Mouse (Mus musculus) limb, embryonic 13.5 days (tissue): Measurements from ENCODE around the gene Ccdc24. TPM values are rescaled to one million over a fixed set of nuclear protein-coding genes. Genes with fewer than 3 reads are reported as not detected.

Source experiments
- ATAC-seq: fragments of 200-750 bp; cut with Nextera tagmentation; 2 replicates; pipeline ENCODE4 v1.8.0; 2017; ENCODE audit warnings: low read depth, moderate number of reproducible peaks, moderate TSS enrichment; ENCODE audit not compliant: low FRiP score
- H3K27ac ChIP-seq: fragments of 300-500 bp; sonication (generic); 2 replicates; pipeline ENCODE4 v1.5.1; 2015; ENCODE audit warnings: inconsistent platforms, mild to moderate bottlenecking, moderate library complexity
- H3K27me3 ChIP-seq: fragments of 300-500 bp; sonication (generic); 2 replicates; pipeline ENCODE4 v1.6.1; 2015; ENCODE audit warnings: mild to moderate bottlenecking, inconsistent platforms
- H3K36me3 ChIP-seq: fragments of 300-500 bp; sonication (generic); 2 replicates; pipeline ENCODE4 v1.6.1; 2015; ENCODE audit warnings: inconsistent platforms, mild to moderate bottlenecking, moderate library complexity
- H3K4me1 ChIP-seq: fragments of 300-500 bp; sonication (generic); 2 replicates; pipeline ENCODE4 v1.6.1; 2015; ENCODE audit warnings: inconsistent platforms
- H3K4me2 ChIP-seq: fragments of 300-500 bp; sonication (generic); replicated peaks from 2 replicates; pipeline ENCODE4 v1.6.1; 2015; ENCODE audit warnings: inconsistent platforms, mild to moderate bottlenecking, moderate library complexity
- H3K4me3 ChIP-seq: fragments of 300-500 bp; sonication (generic); 2 replicates; pipeline ENCODE4 v1.5.1; 2015; ENCODE audit warnings: moderate library complexity, mild to moderate bottlenecking, inconsistent platforms
- H3K9ac ChIP-seq: fragments of 300-500 bp; sonication (generic); 2 replicates; pipeline ENCODE4 v1.6.1; 2015; ENCODE audit warnings: mild to moderate bottlenecking, inconsistent platforms
- H3K9me3 ChIP-seq: fragments of 300-500 bp; sonication (generic); 2 replicates; pipeline ENCODE4 v1.6.1; 2016; ENCODE audit warnings: inconsistent platforms
- WGBS: fragments of 180-500 bp; shearing (Covaris S2); methylation state at CpG from one replicate; pipeline ENCODE4 v1.1.7; 2015; 5-methylcytosine and 5-hydroxymethylcytosine counted together
- polyA plus RNA-seq: library from polyadenylated mRNA; unstranded; fragments of >200 nt; fragmentation: Nextera tagmentation; extraction: Ambion mirVana; gene quantifications from 2 replicates; pipeline ENCODE4 v1.2.1, GENCODE M21; 2015

The Ccdc24 gene
- polyA plus RNA-seq, 1 experiment from 2014 or later, result 1.3 TPM

DNA sequence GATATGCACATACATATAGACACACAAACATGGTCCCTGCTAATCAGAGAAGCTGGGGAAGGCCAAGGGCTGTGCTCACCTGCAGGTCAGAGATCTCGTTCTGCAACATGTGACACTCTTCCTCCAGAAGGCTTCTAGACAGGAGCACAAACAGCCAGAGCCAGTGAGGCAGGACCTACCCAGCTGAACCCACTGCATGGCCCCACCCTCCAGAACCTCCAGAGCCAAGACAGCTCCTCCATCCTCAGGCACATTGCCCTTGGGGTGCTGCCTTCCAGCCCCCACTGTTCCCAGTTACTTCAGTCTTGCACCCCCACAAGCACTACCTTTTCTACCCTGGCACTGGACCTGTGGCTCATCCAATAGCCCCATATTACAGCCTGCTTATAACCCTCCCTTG lies 1.9 kb downstream of the Ccdc24 start:
- Histone ChIP-seq H3K4me2 (no peak overlapping the region), H3K9ac (no peak overlapping the region), H3K27ac (no peak overlapping the region), H3K27me3 (no peaks in the 10 kb centered on the region), H3K4me3 (no peak overlapping the region), H3K36me3 (peaks cover 32% of the 10 kb centered on the region), H3K4me1 (peaks cover 26% of the 10 kb centered on the region), H3K9me3 (no peaks in the 10 kb centered on the region)
- no peak for ATAC-seq
- 53% methylated on average over 1 of the region's 1 CpGs for WGBS

DNA sequence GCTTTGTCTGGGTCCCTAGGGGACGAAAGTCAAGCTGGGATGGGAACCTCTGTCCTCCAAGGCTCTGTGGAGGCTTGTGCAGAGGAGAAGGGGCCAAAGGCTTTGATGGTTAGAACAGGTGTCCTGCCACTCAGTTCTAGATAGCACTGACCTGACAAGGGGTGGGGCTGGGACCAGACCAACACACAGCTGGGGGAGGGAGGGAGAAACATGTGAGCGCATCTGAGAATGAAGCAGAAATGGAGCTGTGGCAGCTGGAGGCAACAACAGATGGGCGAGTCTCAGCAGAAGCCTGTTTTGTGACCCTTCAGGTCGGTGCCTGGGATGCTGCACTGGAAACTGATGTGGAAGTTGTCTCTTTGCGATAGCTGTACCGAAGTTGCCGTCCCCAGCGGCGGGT lies 3.0 kb downstream of the Ccdc24 start:
- Histone ChIP-seq H3K4me3 (no peak overlapping the region), H3K27me3 (no peaks in the 10 kb centered on the region), H3K4me1 (peaks cover 26% of the 10 kb centered on the region), H3K36me3 (peaks cover 29% of the 10 kb centered on the region), H3K9me3 (no peaks in the 10 kb centered on the region), H3K4me2 (no peak overlapping the region), H3K9ac (no peak overlapping the region), H3K27ac (no peak overlapping the region)
- WGBS, result 59% methylated on average over 9 of the region's 9 CpGs
- peak; percentile 9; the same call in 1 of the 2 replicates for ATAC-seq

DNA sequence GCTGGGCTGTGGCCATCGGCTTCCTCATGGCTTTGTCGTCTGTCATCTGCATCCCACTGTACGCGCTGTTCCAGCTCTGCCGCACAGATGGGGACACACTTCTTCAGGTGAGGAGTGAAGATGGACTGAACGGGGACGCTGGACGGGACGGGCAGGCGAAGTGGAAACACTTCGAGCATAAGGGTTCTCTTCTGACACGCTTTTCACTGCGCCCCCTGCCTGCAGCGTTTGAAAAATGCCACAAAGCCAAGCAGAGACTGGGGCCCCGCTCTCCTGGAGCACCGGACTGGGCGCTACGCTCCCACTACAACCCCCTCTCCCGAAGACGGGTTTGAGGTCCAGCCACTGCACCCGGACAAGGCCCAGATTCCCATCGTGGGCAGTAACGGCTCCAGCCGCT lies 4.5 kb downstream of the Ccdc24 start:
- H3K4me2 ChIP-seq, result peak overlapping the region; percentile 35; the same call in 1 of the 2 replicates
- H3K27ac ChIP-seq, result no peak overlapping the region
- ATAC-seq, result no peak
- no peak overlapping the region for H3K9ac ChIP-seq
- peaks cover 25% of the 10 kb centered on the region for H3K4me1 ChIP-seq
- H3K27me3 ChIP-seq, result no peaks in the 10 kb centered on the region
- peaks cover 22% of the 10 kb centered on the region for H3K36me3 ChIP-seq
- peak overlapping the region; percentile 10; the same call in 1 of the 2 replicates for H3K4me3 ChIP-seq
- WGBS, result 17% methylated on average over 24 of the region's 24 CpGs
- no peaks in the 10 kb centered on the region for H3K9me3 ChIP-seq

GRCm38 (mm10) chr4:117867000-117867399 lies 5.4 kb downstream of the Ccdc24 start:
- no peak overlapping the region for H3K27ac ChIP-seq
- H3K9ac ChIP-seq, result no peak overlapping the region
- 81% methylated on average over 6 of the region's 6 CpGs for WGBS
- H3K36me3 ChIP-seq, result peaks cover 22% of the 10 kb centered on the region
- ATAC-seq, result no peak
- no peak overlapping the region for H3K4me2 ChIP-seq
- H3K27me3 ChIP-seq, result no peaks in the 10 kb centered on the region
- H3K4me1 ChIP-seq, result peaks cover 17% of the 10 kb centered on the region
- no peak overlapping the region for H3K4me3 ChIP-seq
- no peaks in the 10 kb centered on the region for H3K9me3 ChIP-seq

GRCm38 (mm10) chr4:117866083-117866482 lies 6.3 kb downstream of the Ccdc24 start:
- Histone ChIP-seq H3K9me3 (no peaks in the 10 kb centered on the region), H3K4me2 (no peak overlapping the region), H3K27me3 (no peaks in the 10 kb centered on the region), H3K9ac (no peak overlapping the region), H3K27ac (no peak overlapping the region; the same call in 1 of the 2 replicates), H3K36me3 (peaks cover 22% of the 10 kb centered on the region), H3K4me3 (no peak overlapping the region), H3K4me1 (peaks cover 13% of the 10 kb centered on the region)
- peak; percentile 17; the same call in 1 of the 2 replicates for ATAC-seq
- WGBS, result 53% methylated on average over 9 of the region's 9 CpGs

- Histone ChIP-seq H3K4me2 (no peak overlapping the region), H3K9ac (no peak overlapping the region), H3K9me3 (no peaks in the 10 kb centered on the region), H3K27ac (no peak overlapping the region), H3K4me1 (peaks cover 9% of the 10 kb centered on the region), H3K4me3 (no peak overlapping the region), H3K27me3 (no peaks in the 10 kb centered on the region), H3K36me3 (peaks cover 24% of the 10 kb centered on the region)
- no peak for ATAC-seq
- WGBS, result 37% methylated on average over 4 of the region's 4 CpGs
Measured at GRCm38 (mm10) chr4:117862823-117863222, 9.5 kb downstream of the Ccdc24 start.

DNA sequence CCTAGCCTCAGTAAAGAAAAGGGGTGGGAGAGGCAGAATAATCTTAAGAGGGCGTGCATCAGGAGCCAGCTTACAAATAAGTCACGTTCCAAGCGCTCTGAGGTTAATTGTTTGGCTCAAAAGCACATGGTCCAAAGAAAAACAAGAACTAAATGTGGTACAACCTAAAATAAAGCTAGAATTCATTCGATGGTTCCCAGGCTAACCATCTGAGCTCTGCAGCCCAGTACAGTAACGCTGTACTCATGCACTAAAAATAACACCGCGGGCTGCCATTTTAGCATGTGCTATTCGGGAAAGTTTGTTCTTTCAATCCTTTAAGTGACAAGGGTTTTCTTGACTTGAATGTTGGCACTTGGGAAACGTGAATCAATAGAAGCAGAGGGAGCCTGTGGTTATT lies 11.8 kb downstream of the Ccdc24 start:
- no peaks in the 10 kb centered on the region for H3K27me3 ChIP-seq
- H3K27ac ChIP-seq, result no peak overlapping the region
- no peak for ATAC-seq
- H3K36me3 ChIP-seq, result peaks cover 45% of the 10 kb centered on the region
- 86% methylated on average over 9 of the region's 9 CpGs for WGBS
- no peak overlapping the region for H3K4me2 ChIP-seq
- H3K4me3 ChIP-seq, result no peak overlapping the region
- H3K9me3 ChIP-seq, result no peaks in the 10 kb centered on the region
- H3K9ac ChIP-seq, result no peak overlapping the region
- peaks cover 3% of the 10 kb centered on the region for H3K4me1 ChIP-seq

DNA sequence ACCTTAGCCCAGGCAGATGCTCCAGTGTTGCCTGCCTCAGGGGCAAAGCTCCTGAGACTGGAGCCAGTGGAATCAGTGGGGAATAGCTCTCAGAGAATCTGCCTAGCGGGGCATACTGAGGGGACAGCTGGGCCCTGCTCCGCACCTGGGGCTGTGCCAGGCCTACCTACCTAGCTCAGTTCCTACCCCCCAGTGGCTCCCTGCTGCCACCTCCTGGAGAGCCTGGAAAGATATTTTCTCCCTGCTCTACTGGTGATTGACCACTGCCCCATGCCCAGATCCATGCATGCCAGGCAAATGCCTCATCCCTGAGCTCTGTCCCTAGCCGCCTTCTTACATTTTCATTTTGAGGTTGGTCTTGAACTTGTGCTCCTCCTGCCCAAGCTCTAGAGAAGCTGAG lies 13.6 kb downstream of the Ccdc24 start:
- ATAC-seq, result 0 out of 2 replicates have a peak, but pooled peaks have one; percentile 37
- no peak overlapping the region for H3K4me3 ChIP-seq

GRCm38 (mm10) chr4:117855146-117855545 lies 17.2 kb downstream of the Ccdc24 start:
- Histone ChIP-seq H3K4me2 (no peak overlapping the region), H3K27me3 (no peaks in the 10 kb centered on the region), H3K4me1 (peaks cover 10% of the 10 kb centered on the region), H3K9ac (no peak overlapping the region), H3K27ac (no peak overlapping the region), H3K9me3 (no peaks in the 10 kb centered on the region), H3K4me3 (no peak overlapping the region), H3K36me3 (peaks cover 32% of the 10 kb centered on the region)
- 72% methylated on average over 9 of the region's 9 CpGs for WGBS
- no peak for ATAC-seq

More for the DNA sequence above, 13.6 kb downstream of the Ccdc24 start:
- H3K27ac ChIP-seq, result no peak overlapping the region
- H3K27me3 ChIP-seq, result no peaks in the 10 kb centered on the region
- H3K9me3 ChIP-seq, result no peaks in the 10 kb centered on the region
- peaks cover 33% of the 10 kb centered on the region for H3K36me3 ChIP-seq
- WGBS, result 62% methylated on average over 3 of the region's 3 CpGs
- H3K4me1 ChIP-seq, result peaks cover 10% of the 10 kb centered on the region
- no peak overlapping the region for H3K4me2 ChIP-seq
- H3K9ac ChIP-seq, result no peak overlapping the region

DNA sequence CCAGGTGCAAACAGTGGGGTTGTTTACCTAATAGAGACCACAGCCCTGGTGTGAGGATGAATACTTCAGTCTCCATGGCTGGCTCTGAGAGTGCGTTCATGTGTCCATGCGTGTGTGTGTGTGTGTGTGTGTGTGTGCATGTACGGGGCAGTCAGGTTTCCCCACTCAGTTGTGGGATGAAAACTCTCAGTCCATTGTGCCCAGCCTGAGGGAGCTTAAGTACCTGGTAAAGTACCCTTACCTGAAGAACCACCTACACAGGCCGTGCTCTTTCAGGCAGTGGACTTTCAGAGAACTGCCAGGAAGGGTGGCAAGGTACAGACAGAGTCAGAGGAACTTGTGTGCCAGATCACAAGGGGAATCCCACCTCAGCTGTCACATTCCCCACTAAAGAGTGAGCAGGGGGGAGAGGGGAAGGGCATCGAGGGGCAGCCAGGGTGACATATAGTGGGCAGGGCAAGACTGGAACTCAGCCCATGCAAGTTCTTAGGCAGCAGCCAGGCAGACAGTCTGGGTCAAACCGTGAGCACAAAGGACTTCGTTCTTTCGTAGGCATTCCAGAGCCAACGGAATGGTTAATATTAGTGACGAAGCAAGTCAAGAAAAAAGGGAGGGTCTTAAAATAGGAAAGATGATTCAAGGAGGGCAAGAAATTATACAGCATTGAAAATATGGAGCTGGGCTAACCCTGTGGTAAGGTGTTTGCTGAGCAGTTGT lies 20.0 kb downstream of the Ccdc24 start:
- H3K9ac ChIP-seq, result no peak overlapping the region
- no peaks in the 10 kb centered on the region for H3K9me3 ChIP-seq
- ATAC-seq, result no peak
- 87% methylated on average over 10 of the region's 10 CpGs for WGBS
- H3K4me2 ChIP-seq, result no peak overlapping the region
- no peak overlapping the region for H3K27ac ChIP-seq
- H3K27me3 ChIP-seq, result no peaks in the 10 kb centered on the region
- peaks cover 12% of the 10 kb centered on the region for H3K4me1 ChIP-seq
- no peak overlapping the region for H3K4me3 ChIP-seq
- H3K36me3 ChIP-seq, result peaks cover 22% of the 10 kb centered on the region

DNA sequence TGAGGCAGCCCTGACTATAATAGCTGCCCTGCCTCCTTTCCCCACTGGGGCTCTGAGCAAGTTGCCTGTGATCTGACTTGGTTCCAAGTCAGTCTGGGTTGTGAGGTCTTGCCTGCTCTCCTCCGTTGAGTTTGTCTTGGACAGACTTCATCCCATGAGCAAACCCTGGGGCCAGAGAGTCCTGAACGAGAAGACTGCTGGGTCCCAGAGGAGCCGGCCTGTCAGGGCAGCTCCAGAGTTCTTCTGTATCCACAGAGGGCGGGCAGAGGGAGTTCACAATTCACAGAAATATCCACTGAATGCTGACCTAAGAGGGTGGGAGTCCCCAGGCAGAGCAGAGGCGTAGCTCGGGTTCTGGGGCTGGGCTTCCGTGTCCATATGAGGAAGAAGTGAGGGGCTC lies 21.5 kb downstream of the Ccdc24 start:
- H3K4me2 ChIP-seq, result no peak overlapping the region
- H3K36me3 ChIP-seq, result peaks cover 15% of the 10 kb centered on the region
- H3K9ac ChIP-seq, result no peak overlapping the region
- ATAC-seq, result no peak
- H3K4me3 ChIP-seq, result no peak overlapping the region
- H3K27me3 ChIP-seq, result no peaks in the 10 kb centered on the region
- WGBS, result 79% methylated on average over 7 of the region's 7 CpGs
- no peak overlapping the region for H3K27ac ChIP-seq
- H3K4me1 ChIP-seq, result peaks cover 20% of the 10 kb centered on the region
- no peaks in the 10 kb centered on the region for H3K9me3 ChIP-seq

GRCm38 (mm10) chr4:117850176-117850575 lies 22.2 kb downstream of the Ccdc24 start:
- no peak for ATAC-seq
- Histone ChIP-seq H3K27ac (no peak overlapping the region), H3K27me3 (no peaks in the 10 kb centered on the region), H3K9me3 (no peaks in the 10 kb centered on the region), H3K4me3 (no peak overlapping the region), H3K4me2 (no peak overlapping the region), H3K36me3 (peaks cover 20% of the 10 kb centered on the region), H3K9ac (no peak overlapping the region), H3K4me1 (peaks cover 13% of the 10 kb centered on the region)
- whole genome bisulfite sequencing, result 81% methylated on average over 7 of the region's 7 CpGs

DNA sequence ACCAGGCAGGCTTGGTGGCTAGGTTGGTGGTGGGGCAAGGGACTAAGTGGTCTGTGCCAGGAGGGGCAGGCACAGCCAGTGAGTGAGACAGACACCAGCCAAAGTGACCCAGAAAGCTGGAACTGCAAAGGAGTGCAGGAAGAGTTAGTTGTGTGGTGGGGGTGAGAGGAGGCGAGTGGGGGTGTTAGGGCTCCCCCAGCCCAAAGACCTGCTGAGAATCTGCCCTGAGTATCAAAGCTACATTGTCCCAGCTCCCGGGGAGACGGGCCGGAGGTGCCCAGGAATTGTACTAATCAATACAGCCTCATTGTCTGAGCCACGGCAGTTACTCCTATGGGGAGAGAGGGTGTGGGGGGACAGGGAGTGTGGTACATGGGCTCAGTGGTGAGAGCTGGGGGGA lies 22.9 kb downstream of the Ccdc24 start:
- H3K27ac ChIP-seq, result no peak overlapping the region
- H3K4me2 ChIP-seq, result no peak overlapping the region
- H3K9ac ChIP-seq, result no peak overlapping the region
- no peaks in the 10 kb centered on the region for H3K27me3 ChIP-seq
- ATAC-seq, result no peak
- no peak overlapping the region for H3K4me3 ChIP-seq
- H3K4me1 ChIP-seq, result peaks cover 9% of the 10 kb centered on the region
- H3K9me3 ChIP-seq, result no peaks in the 10 kb centered on the region
- peaks cover 27% of the 10 kb centered on the region for H3K36me3 ChIP-seq
- whole genome bisulfite sequencing, result 83% methylated on average over 5 of the region's 5 CpGs
